Mouse (Mus musculus) limb, embryonic 10.5 days (tissue): ENCODE data around the gene 4930563M21Rik. TPM values are rescaled to one million over a fixed set of nuclear protein-coding genes. Genes with fewer than 3 reads are reported as not detected.
"Not testable (repeated sequence)": the region's sequence is repeated elsewhere in the genome, so short reads cannot be mapped to it uniquely, and the experiment has no call there.

Experiments used
- DNase-seq: peaks from one replicate; pipeline ENCODE4 v3.0.0-alpha.2; 2017; ENCODE audit warnings: low spot score
- H3K27ac ChIP-seq: fragments of 300-500 bp; sonication (generic); 2 replicates; pipeline ENCODE4 v1.5.1; 2016; ENCODE audit warnings: mild to moderate bottlenecking
- H3K27me3 ChIP-seq: fragments of 300-500 bp; sonication (generic); 2 replicates; pipeline ENCODE4 v1.6.1; 2016; ENCODE audit warnings: low read depth, mild to moderate bottlenecking; ENCODE audit not compliant: poor library complexity, severe bottlenecking
- H3K36me3 ChIP-seq: fragments of 300-500 bp; sonication (generic); 2 replicates; pipeline ENCODE4 v1.6.1; 2016; ENCODE audit warnings: mild to moderate bottlenecking, moderate library complexity
- H3K4me1 ChIP-seq: fragments of 300-500 bp; sonication (generic); 2 replicates; pipeline ENCODE4 v1.6.1; 2016
- H3K4me3 ChIP-seq: fragments of 300-500 bp; sonication (generic); 2 replicates; pipeline ENCODE4 v1.5.1; 2016; ENCODE audit warnings: mild to moderate bottlenecking, moderate library complexity
- H3K9me3 ChIP-seq: fragments of 300-500 bp; sonication (generic); replicated peaks from 2 replicates; pipeline ENCODE4 v1.6.1; 2016; ENCODE audit warnings: mild to moderate bottlenecking
- WGBS: fragments of 180-500 bp; shearing (Covaris S2); methylation state at CpG from one replicate; pipeline ENCODE4 v1.1.7; 2016; 5-methylcytosine and 5-hydroxymethylcytosine counted together
- polyA plus RNA-seq: library from polyadenylated mRNA; unstranded; fragments of >200 nt; fragmentation: Nextera tagmentation; extraction: Ambion mirVana; gene quantifications from 2 replicates; pipeline ENCODE4 v1.2.1, GENCODE M21; 2016

Gene 4930563M21Rik
- not detected in 2 replicates for polyA plus RNA-seq

GRCm38 (mm10) chr9:56010450-56010849, at the start of gene 4930563M21Rik:
Gene 4930563M21Rik, minus strand, starts transcription at chr9:56010550.
- WGBS: 77% methylated on average over 4 of the region's 4 CpGs
- no peaks in the 10 kb centered on the region for H3K4me1 ChIP-seq
- H3K36me3 ChIP-seq: no peaks in the 10 kb centered on the region
- no peaks in the 10 kb centered on the region for H3K9me3 ChIP-seq
- no peak within 1 kb of the TSS for H3K27ac ChIP-seq
- no peaks in the 10 kb centered on the region for H3K27me3 ChIP-seq
- no peak within 1 kb of the TSS for H3K4me3 ChIP-seq
- no peak for DNase-seq

GRCm38 (mm10) chr9:56056147-56056546, 45.8 kb upstream of the 4930563M21Rik start:
- no peaks in the 10 kb centered on the region for H3K9me3 ChIP-seq
- DNase-seq: no peak
- H3K27me3 ChIP-seq: no peaks in the 10 kb centered on the region
- H3K36me3 ChIP-seq: peaks cover 96% of the 10 kb centered on the region
- H3K27ac ChIP-seq: no peak overlapping the region
- H3K4me3 ChIP-seq: no peak overlapping the region
- 96% methylated on average over 6 of the region's 6 CpGs for WGBS
- H3K4me1 ChIP-seq: no peaks in the 10 kb centered on the region

- Histone ChIP-seq H3K36me3 (peaks cover 85% of the 10 kb centered on the region), H3K4me3 (no peak overlapping the region), H3K4me1 (no peaks in the 10 kb centered on the region), H3K27ac (no peak overlapping the region), H3K27me3 (no peaks in the 10 kb centered on the region), H3K9me3 (no peaks in the 10 kb centered on the region)
- WGBS: 88% methylated on average over 3 of the region's 3 CpGs
- no peak for DNase-seq
Measured at GRCm38 (mm10) chr9:56053796-56054195, 43.4 kb upstream of the 4930563M21Rik start.

- peak overlapping the region; percentile 99 for H3K27ac ChIP-seq
- peaks cover 38% of the 10 kb centered on the region for H3K36me3 ChIP-seq
- no peak for DNase-seq
- H3K4me1 ChIP-seq: peaks cover 24% of the 10 kb centered on the region
- H3K4me3 ChIP-seq: peak overlapping the region; percentile 78
- no peaks in the 10 kb centered on the region for H3K27me3 ChIP-seq
- no peaks in the 10 kb centered on the region for H3K9me3 ChIP-seq
- whole genome bisulfite sequencing: 1% methylated on average over 16 of the region's 16 CpGs
Measured at GRCm38 (mm10) chr9:56042181-56042621, 31.9 kb upstream of the 4930563M21Rik start.

- under 1% methylated on average over 49 of the region's 49 CpGs for WGBS
- Histone ChIP-seq H3K27me3 (no peaks in the 10 kb centered on the region), H3K27ac (peak within 1 kb of the TSS; percentile 99), H3K4me3 (peak within 1 kb of the TSS; percentile 78), H3K4me1 (peaks cover 24% of the 10 kb centered on the region), H3K9me3 (no peaks in the 10 kb centered on the region), H3K36me3 (peaks cover 32% of the 10 kb centered on the region)
- peak; percentile 95 for DNase-seq
Measured at GRCm38 (mm10) chr9:56041372-56042180, 31.2 kb upstream of the 4930563M21Rik start, which contains the start of gene Rcn2. Gene Rcn2, plus strand, starts transcription at chr9:56041845.

GRCm38 (mm10) chr9:56032219-56032618, 21.9 kb upstream of the 4930563M21Rik start:
- WGBS: 79% methylated on average over 3 of the region's 3 CpGs
- no peaks in the 10 kb centered on the region for H3K9me3 ChIP-seq
- no peaks in the 10 kb centered on the region for H3K27me3 ChIP-seq
- no peaks in the 10 kb centered on the region for H3K36me3 ChIP-seq
- no peak for DNase-seq
- H3K4me3 ChIP-seq: no peak overlapping the region
- no peaks in the 10 kb centered on the region for H3K4me1 ChIP-seq
- no peak overlapping the region for H3K27ac ChIP-seq

GRCm38 (mm10) chr9:56027292-56027691, 16.9 kb upstream of the 4930563M21Rik start:
- H3K36me3 ChIP-seq: no peaks in the 10 kb centered on the region
- H3K4me1 ChIP-seq: no peaks in the 10 kb centered on the region
- H3K27ac ChIP-seq: no peak overlapping the region
- WGBS: 89% methylated on average over 16 of the region's 16 CpGs
- H3K27me3 ChIP-seq: no peaks in the 10 kb centered on the region
- DNase-seq: no peak
- H3K9me3 ChIP-seq: no peaks in the 10 kb centered on the region
- no peak overlapping the region for H3K4me3 ChIP-seq

- H3K36me3 ChIP-seq: no peaks in the 10 kb centered on the region
- no peaks in the 10 kb centered on the region for H3K27me3 ChIP-seq
- no peaks in the 10 kb centered on the region for H3K9me3 ChIP-seq
- no peak for DNase-seq
- H3K27ac ChIP-seq: no peak overlapping the region
- H3K4me1 ChIP-seq: no peaks in the 10 kb centered on the region
- 48% methylated on average over 2 of the region's 2 CpGs for WGBS
- no peak overlapping the region for H3K4me3 ChIP-seq
Measured at GRCm38 (mm10) chr9:56024772-56025171, 14.4 kb upstream of the 4930563M21Rik start.

- H3K27me3 ChIP-seq, H3K9me3 ChIP-seq, DNase-seq, H3K27ac ChIP-seq, H3K36me3 ChIP-seq, H3K4me1 ChIP-seq, H3K4me3 ChIP-seq: not testable (repeated sequence)
- 73% methylated on average over 1 of the region's 2 CpGs for WGBS
Measured at GRCm38 (mm10) chr9:56004679-56005078, 5.7 kb downstream of the 4930563M21Rik start.

GRCm38 (mm10) chr9:55946819-55947218, 63.5 kb downstream of the 4930563M21Rik start:
- peaks cover 44% of the 10 kb centered on the region for H3K36me3 ChIP-seq
- no peak overlapping the region for H3K4me3 ChIP-seq
- H3K4me1 ChIP-seq: no peaks in the 10 kb centered on the region
- H3K27me3 ChIP-seq: no peaks in the 10 kb centered on the region
- H3K27ac ChIP-seq: no peak overlapping the region
- no peak for DNase-seq
- WGBS: 21% methylated on average over 1 of the region's 1 CpGs
- no peaks in the 10 kb centered on the region for H3K9me3 ChIP-seq

GRCm38 (mm10) chr9:55941356-55941755, 69.0 kb downstream of the 4930563M21Rik start:
- no peak for DNase-seq
- H3K9me3 ChIP-seq: no peaks in the 10 kb centered on the region
- H3K27ac ChIP-seq: no peak overlapping the region
- peaks cover 20% of the 10 kb centered on the region for H3K4me1 ChIP-seq
- H3K36me3 ChIP-seq: peaks cover 21% of the 10 kb centered on the region
- H3K4me3 ChIP-seq: no peak overlapping the region
- no peaks in the 10 kb centered on the region for H3K27me3 ChIP-seq

- 71% methylated on average over 6 of the region's 6 CpGs for WGBS
- no peak for DNase-seq
- Histone ChIP-seq H3K4me3 (peak overlapping the region; percentile 81), H3K9me3 (no peaks in the 10 kb centered on the region), H3K27ac (peak overlapping the region; percentile 97), H3K4me1 (peaks cover 20% of the 10 kb centered on the region), H3K36me3 (peaks cover 8% of the 10 kb centered on the region), H3K27me3 (no peaks in the 10 kb centered on the region)
Measured at GRCm38 (mm10) chr9:55938618-55938985, 71.7 kb downstream of the 4930563M21Rik start.

- H3K27me3 ChIP-seq: no peaks in the 10 kb centered on the region
- peaks cover 4% of the 10 kb centered on the region; the same call in 1 of the 2 replicates for H3K36me3 ChIP-seq
- H3K9me3 ChIP-seq: no peaks in the 10 kb centered on the region
- DNase-seq: peak; percentile 97
- WGBS: under 1% methylated on average over 54 of the region's 60 CpGs
- H3K4me3 ChIP-seq: peak within 1 kb of the TSS; percentile 81
- H3K27ac ChIP-seq: peak within 1 kb of the TSS; percentile 97
- peaks cover 20% of the 10 kb centered on the region for H3K4me1 ChIP-seq
Measured at GRCm38 (mm10) chr9:55937664-55938617, 72.4 kb downstream of the 4930563M21Rik start, which contains the start of gene Scaper. Gene Scaper, minus strand, starts transcription at chr9:55938119.
